Mouse (Mus musculus) layer of hippocampus, postnatal 25 days (tissue): Measurements from ENCODE around the gene Igtp. TPM values are rescaled to one million over a fixed set of nuclear protein-coding genes. Genes with fewer than 3 reads are reported as not detected.
"Not testable (repeated sequence)": the region's sequence is repeated elsewhere in the genome, so short reads cannot be mapped to it uniquely, and the experiment has no call there.

ENCODE experiments used
- DNase-seq, 2 experiments: peaks; one replicate each; pipeline ENCODE4 v3.0.0; 2022; ENCODE audit warnings: mixed read lengths in 2 of 2, low spot score in 1 of 2; ENCODE audit errors: extremely low spot score in 1 of 2
- total RNA-seq, 2 experiments: library from RNA; stranded (reverse); gene quantifications; 2 replicates each; pipeline ENCODE4 v1.2.3; 2021

Gene Igtp
- total RNA-seq: 1 to 10 TPM; 1.2 to 1.5 TPM

GRCm38 (mm10) chr11:58199229-58200037 is at the start of gene Igtp, which contains the start of gene Irgm2:
Igtp (plus strand) TSS chr11:58199556.
Irgm2 (plus strand) TSS chr11:58199618.
- DNase-seq: peak; percentile 13 to 31

- no peak for DNase-seq
These were observed 43.9 kb upstream of the Igtp start for GRCm38 (mm10) chr11:58155458-58155857.

GRCm38 (mm10) chr11:58156871-58157270 is 42.5 kb upstream of the Igtp start:
- DNase-seq: no peak

DNA sequence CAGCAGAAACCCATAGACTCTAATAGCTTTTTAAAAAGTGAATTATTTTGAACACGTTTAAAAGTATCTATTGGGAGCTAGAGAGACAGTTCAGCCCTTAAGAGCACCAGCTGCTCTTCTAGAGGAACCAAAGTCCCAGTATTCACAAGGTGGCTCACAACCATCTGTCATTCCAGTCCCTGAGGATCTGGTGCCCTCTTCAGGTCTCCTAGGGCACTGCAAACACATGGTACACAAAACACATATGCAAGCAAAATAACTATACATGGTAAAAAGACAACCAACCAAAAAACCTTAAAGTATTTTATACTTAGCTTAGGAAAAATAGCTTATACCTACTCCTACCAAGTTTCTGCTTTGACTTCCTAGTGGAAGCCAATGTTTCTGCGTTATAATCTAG is 34.3 kb upstream of the Igtp start:
- no peak for DNase-seq

- DNase-seq: no peak
These were observed 31.6 kb upstream of the Igtp start for GRCm38 (mm10) chr11:58167822-58168166.

DNA sequence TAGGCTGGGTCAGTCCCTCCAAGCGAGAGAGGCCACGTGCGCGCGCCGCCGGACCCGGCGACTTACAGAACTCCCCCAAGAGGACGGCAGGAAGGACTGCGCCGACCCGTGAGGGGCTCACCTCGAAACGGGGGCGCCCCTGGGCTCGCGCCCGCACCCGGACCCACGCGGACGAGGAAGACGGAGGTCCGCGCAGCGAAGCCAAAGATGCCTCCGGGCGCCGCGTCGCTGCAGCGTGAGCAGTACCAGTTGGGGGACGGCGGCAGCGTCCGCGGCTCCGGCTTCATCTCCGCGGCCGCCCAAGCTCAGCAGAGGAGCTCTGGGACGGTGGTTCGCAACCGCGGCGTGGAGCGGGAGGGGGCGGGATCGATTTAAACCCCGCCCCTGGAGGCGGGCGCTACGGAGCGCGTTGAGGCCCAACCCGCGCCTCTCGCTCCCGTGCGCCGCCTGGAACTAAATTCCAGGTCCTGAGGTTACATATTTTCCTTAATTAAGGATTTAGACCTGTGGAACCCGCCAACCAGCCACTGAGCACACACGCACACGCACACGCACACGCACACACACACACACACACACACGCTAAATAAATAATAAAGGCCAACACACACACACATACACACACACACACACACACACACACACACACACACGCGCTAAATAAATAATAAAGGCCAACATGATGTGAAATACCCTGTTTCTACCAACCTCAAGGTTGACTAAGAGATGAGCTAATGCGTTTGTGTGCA is 31.0 kb upstream of the Igtp start, which contains the start of gene Gemin5:
Gene Gemin5 (minus strand): TSS at position 373 of the 749 bp plus-strand sequence.
- peak; percentile 75 to 78 for DNase-seq

- DNase-seq: no peak
These were observed 29.7 kb upstream of the Igtp start for GRCm38 (mm10) chr11:58169666-58170065.

DNA sequence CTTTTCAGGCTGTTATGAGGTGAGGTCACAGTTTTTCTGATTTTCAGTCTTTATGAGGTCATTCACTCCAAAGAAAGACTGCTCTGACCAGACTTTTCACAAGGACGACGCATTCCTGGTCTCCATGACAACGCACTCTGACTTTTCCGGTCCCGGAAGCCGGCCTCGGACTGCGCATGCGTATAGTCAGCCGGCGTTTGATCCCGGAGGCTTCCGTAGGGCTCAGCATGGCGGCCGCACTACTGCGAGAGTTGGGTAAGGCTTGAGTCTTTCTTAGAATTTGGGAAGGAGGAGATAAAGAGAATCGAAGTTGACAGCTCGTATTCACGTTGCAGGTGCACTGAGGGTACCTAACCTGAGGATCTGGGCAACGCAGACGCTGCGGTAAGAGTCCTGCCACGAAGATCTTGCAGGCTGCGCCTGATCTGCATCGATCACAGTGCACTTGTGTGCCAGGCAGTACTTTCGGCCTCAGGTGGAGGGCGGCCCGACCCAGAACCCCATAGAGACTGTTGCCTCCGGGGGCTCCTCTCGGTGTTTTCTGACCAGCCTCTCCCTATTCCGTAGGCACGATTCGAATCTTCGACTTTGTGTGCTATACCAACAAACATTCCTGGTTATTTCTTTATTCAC is 27.8 kb upstream of the Igtp start, which contains the start of gene Mrpl22:
Gene Mrpl22 (plus strand): TSS at position 203 of the 633 bp plus-strand sequence.
- peak; percentile 87 to 96 for DNase-seq

DNA sequence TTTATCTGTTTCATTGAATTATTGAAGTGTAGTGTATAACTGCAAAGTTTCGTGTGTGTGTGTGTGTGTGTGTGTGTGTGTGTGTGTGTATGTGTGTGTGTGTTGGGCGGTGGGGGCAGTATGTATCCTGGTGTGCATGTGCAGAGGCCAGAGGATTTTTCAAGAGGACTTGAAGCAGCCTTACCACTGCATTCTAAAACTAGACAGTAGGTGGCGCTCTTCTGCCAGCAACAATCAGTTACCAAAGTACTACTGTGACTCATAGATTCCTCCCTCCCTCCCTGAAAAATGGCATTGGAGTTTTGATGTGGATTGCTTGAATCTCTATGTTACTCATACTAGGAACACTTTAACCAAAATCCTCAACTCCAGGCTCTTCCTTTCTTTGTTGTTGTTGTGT is 19.8 kb upstream of the Igtp start:
- DNase-seq: peak; percentile 51 to 77

- not testable (repeated sequence) for DNase-seq
These were observed 19.4 kb upstream of the Igtp start for GRCm38 (mm10) chr11:58179986-58180385.

DNA sequence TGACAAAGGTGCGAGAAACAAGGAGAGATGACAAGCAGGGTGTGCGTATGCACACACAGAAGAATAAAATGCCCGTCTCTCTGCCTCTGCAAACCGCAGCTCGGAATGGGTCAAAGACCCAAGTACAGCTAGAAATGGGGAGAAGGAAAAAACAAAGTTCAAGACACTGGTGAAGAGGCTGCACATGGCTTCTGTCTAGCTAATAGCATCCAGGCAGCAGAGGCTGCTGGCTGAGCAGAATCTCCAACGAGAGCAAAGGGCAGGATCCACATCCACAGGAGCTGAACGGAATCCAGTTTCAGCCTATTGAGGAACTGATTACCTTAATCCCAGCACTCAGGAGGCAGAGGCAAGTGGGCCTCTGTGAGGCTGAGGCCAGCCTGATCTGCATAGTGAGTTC is 18.6 kb upstream of the Igtp start:
- no peak for DNase-seq

- DNase-seq: no peak
These were observed 15.8 kb upstream of the Igtp start for GRCm38 (mm10) chr11:58183579-58183978.

DNA sequence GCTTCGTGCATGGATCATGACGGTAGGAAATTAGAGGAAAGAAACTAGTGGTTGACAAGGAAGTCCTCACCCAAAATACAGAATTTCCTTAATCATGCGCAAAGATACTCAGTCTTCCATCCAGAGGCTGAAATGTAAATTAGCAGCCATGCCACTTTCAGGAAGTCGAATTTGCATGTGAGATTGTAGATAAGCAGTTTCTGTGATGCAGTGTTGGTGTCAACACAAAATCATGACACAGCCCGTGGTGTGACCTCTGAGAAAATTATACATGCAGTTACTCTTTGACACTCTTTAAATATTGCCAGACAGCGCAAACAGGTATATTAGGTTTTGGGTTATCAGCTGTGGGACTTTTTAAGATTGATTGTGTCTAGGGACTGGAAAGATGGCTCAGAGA is 9.7 kb upstream of the Igtp start:
- no peak for DNase-seq

- DNase-seq: no peak
These were observed 6.0 kb upstream of the Igtp start for GRCm38 (mm10) chr11:58193326-58193725.

- no peak for DNase-seq
These were observed 5.4 kb upstream of the Igtp start for GRCm38 (mm10) chr11:58193860-58194520.

- DNase-seq: no peak
These were observed 693 bp upstream of the Igtp start for GRCm38 (mm10) chr11:58198663-58199062.

DNA sequence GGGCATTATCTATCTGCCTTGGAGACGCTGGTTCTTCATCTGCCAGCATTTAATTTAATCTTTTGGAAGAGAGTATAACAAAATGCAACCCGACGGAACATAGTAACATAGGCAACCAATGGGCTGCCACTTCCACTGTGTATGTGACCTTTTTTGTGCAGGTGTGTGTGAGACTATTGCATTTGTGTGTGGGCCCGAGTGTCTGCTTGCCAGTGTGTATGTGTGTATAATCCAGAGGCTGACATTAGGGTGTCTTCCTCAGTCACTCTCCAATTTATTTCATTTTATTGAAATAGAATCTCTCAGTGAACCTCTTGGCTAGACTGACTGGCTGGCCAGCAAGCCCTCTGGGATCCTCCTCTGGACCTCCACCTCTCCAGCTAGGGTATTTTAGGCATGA is 870 bp downstream of the Igtp start:
- no peak for DNase-seq

DNA sequence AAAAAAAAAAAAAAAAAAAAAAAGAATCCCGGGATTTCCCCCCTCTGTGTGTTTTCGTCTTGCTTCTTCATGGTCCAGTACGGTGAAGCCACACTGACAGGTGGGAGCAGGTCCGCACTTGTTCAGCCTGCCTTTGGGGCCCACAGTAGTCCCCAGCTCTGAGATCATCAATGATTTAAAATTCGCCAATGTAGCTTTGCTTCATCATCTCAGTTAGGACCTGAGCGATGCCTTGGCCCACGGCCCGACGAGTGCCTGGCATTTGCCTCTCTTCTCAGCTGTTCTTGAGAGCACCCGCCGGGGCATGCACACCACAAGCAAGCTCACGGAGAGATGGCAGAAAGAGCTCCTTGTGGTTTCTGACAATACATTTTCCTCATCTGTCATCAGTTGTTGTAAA is 1.7 kb downstream of the Igtp start:
- DNase-seq: no peak

DNA sequence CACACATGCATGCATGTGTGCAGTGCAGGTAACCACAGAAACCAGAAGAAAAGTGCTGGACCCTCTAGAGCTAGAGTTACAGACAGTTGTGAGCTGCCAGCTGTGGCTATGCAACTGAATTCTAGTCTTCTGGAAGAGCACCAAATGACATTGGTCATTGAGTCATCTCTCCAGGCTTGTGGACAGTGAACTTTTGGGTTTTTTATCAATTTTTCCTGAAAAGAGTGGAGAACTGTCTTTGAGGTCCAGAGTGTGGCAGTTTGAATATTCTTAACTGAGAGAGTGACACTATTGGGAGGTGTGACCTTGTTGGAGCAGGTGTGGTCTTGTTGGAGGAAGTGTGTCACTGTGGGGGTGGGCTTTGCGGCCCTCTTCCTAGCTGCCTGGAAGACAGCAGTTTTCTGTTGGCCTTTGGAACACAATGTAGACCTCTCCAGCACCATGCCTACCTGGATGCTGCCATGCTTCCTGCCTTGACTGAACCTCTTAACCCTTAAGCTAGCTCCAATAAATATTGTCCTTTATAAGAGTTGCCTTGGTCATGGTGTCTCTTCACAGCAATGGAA is 11.0 kb downstream of the Igtp start:
- DNase-seq: no peak

- no peak for DNase-seq
These were observed 11.8 kb downstream of the Igtp start for GRCm38 (mm10) chr11:58211062-58211681.
